Mouse (Mus musculus) right cerebral cortex, postnatal 10 days (tissue): ENCODE measurements around the gene Foxc2.
"Not testable (repeated sequence)": the region's sequence is repeated elsewhere in the genome, so short reads cannot be mapped to it uniquely, and the experiment has no call there.

Experiments used
- DNase-seq, 2 experiments: peaks; one replicate each; pipeline ENCODE4 v3.0.0; 2021; ENCODE audit warnings: low spot score in 2 of 2

Foxc2 gene

DNA sequence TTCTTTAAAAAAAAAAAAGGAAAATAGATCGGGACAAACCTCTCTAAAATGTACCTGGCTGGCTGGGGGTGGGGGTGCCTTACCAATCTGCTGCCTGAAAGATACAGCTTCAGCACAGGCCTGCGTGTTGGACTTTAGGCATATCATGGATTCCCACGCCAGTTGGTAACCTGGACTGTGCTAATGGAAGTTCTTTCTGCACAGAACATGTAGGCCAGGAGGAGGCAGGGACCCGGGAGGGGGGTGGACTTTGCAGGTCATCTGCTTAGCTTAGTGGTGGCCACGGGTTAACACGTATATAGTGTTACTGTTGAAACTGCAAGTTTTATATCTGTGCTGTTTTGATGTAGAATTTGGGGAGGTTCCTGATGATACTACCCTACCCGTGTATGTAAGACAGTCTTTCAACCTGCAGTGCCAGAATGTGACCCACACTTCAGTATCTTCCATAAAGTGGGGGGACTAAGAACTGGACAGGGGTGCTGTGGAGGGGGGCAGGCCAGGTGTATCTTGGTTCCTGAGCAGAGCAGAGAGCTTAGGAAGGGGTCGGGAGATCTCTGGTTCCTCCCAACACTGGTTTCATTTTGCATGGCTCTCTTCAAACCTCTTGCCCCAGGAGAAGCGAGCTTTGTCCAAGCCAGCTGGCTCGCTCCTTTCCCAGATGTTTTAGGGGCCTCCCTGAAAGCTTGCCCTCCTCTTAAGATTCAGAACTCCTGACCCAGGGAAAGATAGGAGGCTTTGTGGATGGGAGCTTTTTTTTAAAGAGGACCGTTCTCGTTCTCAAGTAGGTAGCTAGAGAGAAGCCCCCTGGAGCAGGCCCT lies 3.9 kb downstream of the Foxc2 start:
- DNase-seq, result no peak

DNA sequence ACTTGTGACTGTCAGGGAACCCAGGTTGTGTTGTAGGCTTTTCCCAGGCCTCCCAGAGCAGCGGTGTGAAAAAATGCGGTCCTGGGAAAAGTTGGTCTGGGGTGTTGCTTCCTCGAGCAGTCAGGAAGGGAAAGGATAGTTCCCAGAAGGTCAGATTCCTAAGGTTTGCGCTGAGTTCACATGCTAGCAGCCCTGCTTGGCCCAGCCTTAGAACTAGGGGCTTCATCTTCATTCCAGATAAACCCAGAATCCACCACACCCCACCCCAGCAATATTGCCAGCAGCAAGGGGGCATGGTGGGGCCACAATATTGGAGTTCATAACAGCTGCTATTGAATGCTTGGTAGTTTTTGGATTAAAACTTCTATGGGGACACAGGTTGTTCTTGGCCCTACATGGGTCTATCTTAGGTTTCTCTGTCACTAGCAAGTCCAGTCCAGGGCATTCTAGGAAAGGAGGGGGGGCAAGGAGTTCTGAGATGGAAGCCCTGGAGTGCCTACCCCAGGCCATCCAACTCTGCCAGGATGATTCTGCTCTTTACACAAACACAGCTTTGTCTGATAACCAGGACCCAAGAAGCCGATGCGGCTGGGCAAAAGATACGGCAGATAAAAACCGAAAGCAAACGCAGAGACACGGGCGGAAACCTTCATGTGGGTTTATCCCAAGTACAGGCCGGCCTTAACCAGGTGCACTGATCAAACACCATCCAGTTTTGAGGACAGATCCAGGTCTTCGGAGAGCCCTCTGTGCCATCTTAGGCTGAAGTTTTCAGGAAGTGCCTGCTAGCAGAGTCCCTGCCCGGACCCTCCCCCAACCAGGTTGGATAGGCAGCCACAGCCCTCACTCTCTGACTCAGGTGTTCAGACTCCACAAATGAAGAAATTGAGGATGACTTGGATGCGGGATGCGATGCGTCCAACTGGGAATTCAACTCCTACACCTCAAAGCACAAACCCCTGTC lies 4.8 kb downstream of the Foxc2 start:
- DNase-seq, result no peak

DNA sequence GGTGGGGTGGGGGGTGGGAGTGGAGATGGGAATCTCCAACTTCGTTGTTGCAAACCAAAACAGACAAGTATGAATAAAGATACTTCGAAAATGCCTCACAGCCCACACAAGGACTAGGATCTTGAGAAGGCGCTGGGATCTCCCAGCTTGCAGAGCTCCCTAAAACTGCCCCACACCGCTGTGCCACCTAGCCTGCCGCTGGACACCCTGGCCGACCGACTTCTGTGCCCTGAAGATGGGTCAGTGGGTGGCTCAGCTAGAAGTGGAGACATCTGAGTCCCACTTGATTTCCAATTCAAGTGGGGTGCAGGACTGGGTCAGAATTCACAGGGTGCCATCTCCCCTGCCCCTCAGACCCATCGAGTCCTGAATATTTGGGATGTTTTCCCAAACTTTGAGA lies 5.7 kb downstream of the Foxc2 start:
- no peak for DNase-seq

DNA sequence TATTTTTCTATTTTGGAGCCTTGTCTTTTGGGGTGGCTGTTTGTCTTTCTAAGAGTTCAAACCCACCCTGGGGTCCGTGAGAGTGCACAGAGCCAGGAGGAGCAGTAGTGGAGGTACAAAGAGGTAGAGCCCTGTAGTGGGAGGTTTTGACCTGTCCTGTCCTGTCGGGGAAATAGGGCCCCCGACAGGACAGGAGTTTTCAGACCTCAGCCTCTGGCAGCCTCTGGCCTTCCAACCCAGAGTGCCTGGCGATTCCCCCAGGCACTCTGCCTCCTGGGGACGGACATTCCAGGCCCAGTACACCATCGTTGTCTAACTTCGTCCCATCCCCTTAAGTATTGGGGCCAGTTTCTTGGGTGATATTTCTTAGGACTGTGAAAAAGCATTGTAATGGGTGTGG lies 6.4 kb downstream of the Foxc2 start:
- no peak for DNase-seq

DNA sequence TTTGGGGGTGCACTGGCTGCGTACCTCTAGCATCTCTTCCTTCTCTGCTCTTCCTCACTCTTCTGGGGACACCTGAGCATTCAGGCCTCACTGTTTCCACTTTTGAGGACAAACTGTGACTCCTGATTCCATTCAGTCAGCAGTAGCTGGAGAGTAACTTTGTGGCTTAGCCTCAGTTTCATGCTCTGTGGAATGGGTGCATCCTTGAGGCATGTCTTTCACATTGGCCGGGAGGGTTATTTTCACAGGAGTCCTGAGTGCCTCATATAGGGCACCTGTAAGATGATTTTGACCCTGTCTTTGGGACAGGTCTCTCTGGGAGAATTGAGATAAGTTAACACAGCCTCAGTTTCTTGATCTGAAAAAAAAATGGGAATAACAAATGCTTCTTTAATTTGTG lies 7.1 kb downstream of the Foxc2 start:
- DNase-seq, result no peak

DNA sequence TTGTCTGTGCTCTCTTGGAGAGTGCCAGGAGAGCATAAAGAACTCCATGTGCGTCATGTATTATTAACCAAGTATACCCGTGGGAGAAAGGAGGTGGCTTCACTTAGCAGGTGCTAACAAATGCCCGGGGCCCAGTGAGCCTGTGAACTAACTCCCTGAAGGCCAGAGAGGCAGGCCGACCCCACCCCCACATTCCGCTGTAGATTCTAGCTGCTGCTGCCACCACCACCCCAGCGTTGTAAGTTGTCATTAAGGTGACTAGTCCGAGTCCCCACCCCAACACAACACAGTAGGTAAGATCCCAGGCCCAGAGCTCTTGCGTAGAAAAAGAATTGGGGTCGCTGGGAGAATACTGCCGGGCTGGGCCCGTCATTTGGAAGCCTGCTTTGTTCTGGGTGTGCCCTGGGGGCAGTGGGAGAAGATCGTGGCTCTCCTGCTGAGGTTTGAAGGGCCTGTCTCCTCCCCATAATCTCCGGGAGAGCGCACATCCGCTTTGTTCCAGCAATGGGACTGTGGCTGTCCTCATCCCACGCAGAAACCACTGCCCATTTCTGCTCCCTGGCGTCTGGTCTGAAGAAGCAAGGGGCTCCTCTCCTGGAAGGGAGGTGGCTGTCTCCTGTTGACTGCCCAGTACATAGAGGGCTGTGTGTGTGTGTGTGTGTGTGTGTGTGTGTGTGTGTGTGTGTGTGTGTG lies 8.7 kb downstream of the Foxc2 start:
- no peak for DNase-seq

DNA sequence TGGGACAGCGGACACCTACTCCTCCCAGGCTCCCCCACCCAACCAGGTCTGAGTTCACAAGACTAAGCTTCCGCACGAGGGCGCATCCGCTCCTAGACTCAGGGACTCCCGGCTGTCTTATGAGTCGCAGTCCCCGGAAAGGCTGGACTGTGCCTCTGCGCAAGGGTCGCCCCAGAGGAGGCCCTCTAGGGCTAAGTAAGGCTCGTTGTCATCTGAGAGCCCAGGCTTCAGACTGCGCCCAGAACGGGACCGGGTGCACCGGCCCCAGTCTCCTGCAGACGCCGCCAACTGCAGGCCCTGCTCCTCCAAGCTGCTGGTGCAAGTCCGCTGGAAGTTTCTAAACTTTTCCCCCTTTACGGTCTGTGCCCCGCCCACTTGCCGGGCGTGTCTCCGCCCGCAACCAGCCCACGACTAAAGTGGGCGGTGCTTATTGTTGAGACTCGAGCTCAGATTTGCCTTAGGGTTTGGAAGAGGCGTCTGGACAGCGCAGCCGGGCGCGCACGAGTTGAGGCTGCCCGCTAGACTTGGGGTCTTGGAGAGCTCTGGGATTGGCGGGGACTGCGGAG lies 9.4 kb downstream of the Foxc2 start:
- peak; percentile 64 to 71 for DNase-seq

DNA sequence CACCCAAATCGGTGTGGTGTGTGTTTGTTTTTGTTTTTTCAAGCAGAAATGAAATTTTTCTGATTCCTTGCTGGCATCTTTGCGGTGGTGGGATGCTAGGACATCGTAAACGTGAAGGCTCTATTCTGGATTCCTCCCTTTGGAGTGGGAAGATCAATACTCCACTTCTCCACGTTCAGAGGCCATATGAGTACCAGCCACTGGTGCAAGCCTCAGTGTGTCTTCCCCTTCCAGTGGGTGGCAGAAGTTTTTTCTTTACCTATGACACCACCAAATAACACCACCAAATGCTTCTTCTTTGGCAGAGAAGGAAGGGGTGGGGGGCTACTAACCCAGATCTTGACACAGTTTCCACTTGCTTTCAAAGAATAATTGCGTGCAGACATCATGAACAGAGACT lies 10.2 kb downstream of the Foxc2 start:
- no peak for DNase-seq

DNA sequence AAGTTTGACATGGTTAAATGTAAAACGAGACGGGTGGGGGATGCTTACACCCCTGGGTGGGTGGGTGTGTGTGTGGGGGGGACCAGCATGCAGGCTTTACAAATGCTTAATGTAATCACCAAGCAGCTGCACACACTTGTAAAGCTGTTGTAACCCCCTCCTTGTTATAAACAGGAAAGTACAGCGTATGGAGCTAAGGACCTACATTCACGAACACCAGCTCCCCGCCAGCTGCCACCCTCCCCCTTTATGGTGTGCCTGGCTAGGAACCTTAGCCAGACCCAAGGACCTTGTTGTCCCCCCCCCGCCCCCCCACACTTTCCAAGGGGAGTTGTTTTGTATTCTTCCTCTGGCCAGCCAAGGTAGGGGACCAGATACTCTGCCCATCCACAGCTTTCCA lies 10.7 kb downstream of the Foxc2 start:
- DNase-seq, result no peak

DNA sequence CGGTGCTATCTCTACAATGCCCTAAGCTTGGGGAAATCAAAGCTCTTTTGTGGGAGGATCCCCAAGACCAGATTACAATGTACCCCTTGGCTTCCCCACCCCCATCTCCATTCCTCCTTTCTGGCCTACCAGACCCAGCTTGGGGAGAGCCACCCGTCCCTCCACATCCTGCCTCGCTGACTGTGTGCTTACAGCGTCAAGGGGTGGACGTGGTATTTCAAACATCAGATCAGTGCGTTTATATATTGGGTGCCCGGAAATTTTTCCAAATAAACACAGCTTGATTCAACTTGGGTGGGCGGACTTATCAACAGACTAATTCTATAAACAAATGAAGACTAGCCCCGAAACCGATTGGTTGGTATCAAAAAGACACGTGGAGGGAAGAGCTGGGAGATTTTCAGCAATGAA lies 11.3 kb downstream of the Foxc2 start:
- DNase-seq, result no peak

DNA sequence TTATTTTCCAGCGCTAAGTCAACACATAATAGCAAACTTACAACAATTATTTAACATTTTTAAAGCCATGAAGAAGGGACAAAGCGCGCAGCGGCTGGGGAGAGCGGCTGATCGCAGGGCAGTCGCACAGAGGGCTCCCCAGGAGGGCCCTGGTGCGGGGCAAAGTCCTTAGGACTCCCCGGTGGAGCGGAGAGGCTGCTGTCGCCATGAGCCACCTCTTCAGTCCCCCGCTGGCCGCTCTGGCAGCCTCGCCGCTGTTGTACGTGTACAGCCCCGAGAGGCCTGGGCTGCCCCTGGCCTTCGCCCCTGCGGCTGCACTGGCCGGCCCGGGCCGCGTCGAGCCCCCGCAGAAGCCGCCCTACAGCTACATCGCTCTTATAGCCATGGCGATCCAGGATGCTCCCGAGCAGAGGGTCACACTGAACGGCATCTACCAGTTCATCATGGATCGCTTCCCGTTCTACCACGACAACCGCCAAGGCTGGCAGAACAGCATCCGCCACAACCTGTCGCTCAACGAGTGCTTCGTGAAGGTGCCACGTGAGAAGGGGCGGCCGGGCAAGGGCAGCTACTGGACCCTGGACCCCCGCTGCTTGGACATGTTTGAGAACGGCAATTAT lies 11.9 kb downstream of the Foxc2 start, which contains the start of gene Foxl1:
Foxl1 (plus strand) TSS at position 185 of the 620 bp plus-strand sequence.
- no peak for DNase-seq

DNA sequence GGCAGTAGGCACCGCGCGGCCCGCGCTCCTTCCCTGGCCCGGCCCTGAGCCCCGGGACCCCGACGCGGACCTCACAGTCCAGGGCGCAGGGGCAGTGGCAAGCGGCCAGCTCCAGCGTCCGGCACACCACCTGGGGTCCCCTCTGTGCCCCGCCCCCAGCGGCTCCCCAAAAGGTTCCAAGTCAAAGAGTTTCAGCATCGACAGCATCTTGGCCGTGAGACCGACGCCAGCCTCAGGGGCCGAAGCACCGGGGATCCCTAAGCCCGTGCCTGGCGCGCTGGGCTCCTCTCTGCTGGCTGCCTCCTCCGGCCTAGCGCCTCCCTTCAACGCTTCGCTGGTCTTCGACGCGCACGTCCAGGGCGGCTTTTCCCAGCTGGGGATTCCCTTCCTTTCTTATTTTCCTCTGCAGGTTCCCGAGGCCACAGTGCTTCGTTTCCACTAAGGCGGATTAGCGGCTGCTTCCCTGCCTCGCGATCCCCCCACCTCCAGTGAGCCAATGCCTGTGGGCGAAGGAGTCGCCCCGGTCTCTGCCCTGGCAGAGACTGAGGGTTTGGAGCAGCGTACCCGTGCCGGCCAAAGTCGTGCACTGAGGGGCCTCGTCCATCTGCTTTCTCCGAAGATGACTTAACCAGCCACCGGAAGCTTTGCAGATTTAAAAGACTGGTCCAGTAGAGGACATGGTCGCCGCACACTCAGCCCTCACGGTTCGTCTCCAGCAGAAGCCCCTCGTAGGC lies 12.7 kb downstream of the Foxc2 start:
- no peak for DNase-seq

DNA sequence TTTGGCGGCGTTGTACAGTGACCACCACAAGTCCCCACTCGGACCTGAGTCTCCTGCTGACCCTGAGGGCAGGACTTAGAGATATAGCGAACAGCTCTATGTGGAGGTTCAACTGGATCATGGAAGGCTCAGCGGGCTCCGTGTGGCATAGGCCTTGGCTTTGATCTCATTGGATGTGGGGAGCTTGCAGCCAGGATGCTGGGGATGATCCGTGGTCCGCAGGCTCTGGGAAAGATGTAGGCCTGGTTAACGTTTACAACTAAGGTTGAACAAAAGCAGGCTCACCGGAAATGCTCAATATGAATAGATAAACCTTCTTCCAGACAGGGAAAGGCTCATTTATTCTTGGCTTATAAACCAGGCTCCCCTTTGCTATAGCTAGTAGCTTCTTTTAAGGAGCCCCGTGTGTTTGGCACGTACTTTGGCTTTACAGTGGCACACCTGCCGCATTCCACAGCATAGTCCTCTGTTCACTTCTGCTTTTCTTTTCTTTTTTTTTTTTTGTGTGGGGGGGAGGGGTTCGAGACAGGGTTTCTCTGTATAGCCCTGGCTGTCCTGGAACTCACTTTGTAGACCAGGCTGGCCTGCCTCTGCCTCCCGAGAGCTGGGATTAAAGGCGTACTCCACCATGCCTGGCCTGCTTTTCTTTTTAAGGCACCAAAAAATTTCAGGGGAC lies 13.4 kb downstream of the Foxc2 start:
- DNase-seq, result no peak

DNA sequence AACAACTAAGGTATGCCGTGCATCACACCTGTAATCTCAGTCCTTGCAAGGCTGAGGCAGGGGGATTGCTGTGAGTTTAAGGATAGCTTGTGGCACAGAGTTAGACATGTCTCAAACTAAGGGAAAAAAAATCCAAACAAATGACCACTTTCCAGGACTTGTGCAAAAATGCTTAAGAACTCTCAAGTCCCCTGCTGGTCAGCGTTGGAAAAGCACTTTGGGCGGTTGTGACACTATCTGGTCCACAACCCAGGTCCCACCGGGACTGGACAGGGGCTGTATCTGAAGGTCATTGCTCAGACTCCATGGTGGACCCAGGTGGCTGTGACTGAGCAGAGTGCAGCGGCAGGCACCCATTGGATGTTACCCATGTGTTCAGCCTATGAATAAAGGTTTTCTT lies 14.6 kb downstream of the Foxc2 start:
- DNase-seq, result no peak

DNA sequence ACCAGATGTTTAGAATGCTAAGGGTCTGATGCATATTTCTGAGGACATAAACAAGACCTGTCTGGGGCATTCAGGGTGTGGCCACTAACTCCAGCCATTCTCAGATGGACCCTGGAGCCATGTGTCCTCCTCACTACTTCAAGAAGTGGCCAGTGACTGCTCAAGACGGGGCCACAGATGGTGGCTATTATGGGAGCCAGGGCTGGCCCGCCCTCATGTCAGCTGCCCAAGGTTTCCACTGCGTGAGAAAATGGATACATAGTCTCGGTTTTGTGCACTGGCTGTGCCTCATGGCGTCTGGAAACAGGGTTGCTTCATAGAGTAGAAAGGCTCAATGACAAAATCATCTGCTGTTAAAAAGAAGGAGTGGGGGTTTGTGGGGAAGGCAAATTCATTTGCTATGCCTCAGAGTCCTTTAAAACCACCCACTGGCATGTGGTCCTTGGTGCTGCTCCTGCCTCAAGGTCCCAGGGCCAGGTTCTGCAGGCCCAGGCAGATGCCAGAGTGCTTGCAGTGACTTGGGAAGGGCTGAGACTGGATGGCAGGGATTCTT lies 17.1 kb downstream of the Foxc2 start:
- no peak for DNase-seq

DNA sequence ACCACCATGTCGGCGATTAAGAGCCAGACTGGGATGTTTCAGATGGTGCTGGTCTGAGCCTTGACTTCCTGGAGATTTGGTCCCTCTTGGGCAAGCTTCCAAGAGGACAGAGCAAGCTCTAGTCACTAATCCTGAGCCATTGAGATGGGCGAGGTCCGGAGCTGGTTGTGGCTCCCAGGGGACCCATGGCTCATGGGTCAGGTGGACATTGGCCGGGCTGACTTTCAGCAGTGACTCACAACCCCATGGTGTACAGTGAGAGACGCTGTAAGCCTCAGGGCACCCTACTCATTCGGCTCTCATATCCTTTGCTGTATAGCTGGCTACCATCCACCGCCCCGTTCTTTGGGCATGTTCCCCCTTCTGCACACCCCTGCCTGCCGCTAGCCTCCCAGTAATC lies 18.1 kb downstream of the Foxc2 start:
- DNase-seq, result no peak

DNA sequence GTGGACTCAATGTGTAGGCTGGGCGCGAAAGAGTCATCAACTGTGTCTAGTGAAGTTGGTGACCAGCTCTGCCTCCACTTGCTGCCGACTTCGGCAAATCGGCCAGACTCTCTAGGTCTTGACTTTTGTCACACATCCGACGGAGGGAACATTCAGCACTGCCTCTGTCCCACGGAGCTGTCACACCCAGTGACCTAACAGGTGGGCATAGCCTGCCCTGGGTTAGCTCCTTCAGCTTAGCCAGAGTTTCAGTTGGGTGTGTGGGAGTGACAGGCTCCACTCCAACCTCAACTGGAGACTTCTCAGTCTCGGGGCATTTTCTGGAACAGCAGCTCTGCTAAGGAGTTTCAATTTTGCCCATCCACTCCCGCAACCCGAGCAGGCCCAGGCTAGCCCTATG lies 18.5 kb downstream of the Foxc2 start:
- no peak for DNase-seq

DNA sequence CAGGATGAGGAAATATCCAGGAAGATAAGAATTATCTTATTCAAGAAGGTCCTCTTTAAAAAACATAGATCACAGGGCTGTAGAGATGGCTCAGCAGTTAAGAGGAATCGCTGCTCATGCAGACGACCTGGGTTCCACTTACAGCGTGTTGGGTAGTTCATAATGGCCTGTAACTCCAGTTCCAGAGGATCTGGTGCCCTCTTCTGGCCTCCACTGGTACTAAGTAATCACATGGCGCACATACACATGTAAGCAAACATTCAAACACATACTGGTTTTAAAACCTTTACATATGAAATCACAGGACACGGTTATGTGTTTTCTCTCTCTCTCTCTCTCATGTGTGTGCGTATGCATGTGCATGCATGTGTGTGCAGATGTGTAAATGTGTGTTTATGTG lies 20.9 kb downstream of the Foxc2 start:
- DNase-seq, result no peak

DNA sequence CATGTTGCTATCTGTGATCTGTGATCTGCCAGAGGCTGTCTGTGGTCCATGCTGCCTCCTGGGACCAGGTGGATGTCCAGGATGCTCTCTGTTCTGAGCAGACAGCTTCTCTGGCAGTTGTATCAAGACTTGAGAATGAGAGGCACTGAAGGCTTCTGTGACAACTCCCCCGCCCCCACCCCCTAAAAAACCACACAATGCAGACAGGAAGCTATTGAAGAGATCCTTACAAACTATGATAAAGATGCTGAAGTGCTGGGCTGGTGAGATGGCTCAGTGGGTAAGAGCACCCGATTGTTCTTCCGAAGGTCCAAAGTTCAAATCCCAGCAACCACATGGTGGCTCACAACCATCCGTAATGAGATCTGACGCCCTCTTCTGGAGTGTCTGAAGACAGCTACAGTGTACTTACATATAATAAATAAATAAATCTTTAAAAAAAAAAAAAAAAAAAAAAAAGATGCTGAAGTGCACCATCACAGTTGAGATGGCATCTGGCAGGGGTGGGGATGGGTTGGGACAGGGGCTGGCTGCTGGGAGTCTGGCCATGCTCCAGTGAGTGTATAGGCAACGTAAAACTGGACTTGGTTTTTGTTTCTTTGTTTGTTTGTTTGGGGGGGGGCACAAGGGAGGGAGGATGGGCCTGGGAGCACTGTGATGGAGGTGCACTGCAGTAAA lies 29.6 kb downstream of the Foxc2 start:
- not testable (repeated sequence) for DNase-seq
